Mouse (Mus musculus) granulocyte monocyte progenitor cell, adult 5-6 weeks (primary cell): ENCODE measurements around the gene Krt71. TPM values are rescaled to one million over a fixed set of nuclear protein-coding genes. Genes with fewer than 3 reads are reported as not detected.
"Not testable (repeated sequence)": the region's sequence is repeated elsewhere in the genome, so short reads cannot be mapped to it uniquely, and the experiment has no call there.

Experiments
- ATAC-seq: replicated peaks from 2 replicates; pipeline ENCODE4 v1.8.0; 2016; ENCODE audit warnings: mild to moderate bottlenecking, moderate TSS enrichment, inconsistent platforms; ENCODE audit not compliant: poor library complexity, severe bottlenecking
- total RNA-seq, 2 experiments: library from RNA; stranded (forward) in 1 of 2; stranded (reverse) in 1 of 2; fragments of 200-712, 200-1000 nt in 1 of 2; fragments of >200 nt in 1 of 2; fragmentation: Nextera tagmentation in 1 of 2; gene quantifications; 2 replicates each; pipeline ENCODE4 v1.2.3; 2014 to 2017

Krt71 gene
- total RNA-seq, 2 experiments from 2014 or later: not detected

GRCm38 (mm10) chr15:101694207-101694606 is 48.7 kb downstream of the Krt71 start, which contains the start of gene Krt6a:
Gene Krt6a, minus strand, starts transcription at chr15:101694307.
- ATAC-seq: no peak

- ATAC-seq: not testable (repeated sequence)
Measured at GRCm38 (mm10) chr15:101690460-101690859, 52.4 kb downstream of the Krt71 start.

- ATAC-seq: no peak
Measured at GRCm38 (mm10) chr15:101688161-101688560, 54.7 kb downstream of the Krt71 start.

Other genes with a start within 250 kb of the Krt71 start
- gene Gm49425, start 225.8 kb downstream of the Krt71 start, total RNA-seq (2014; fragmentation: Nextera tagmentation): not detected in 2 replicates
- gene Gm49425, start 225.8 kb downstream of the Krt71 start, total RNA-seq (2017): not detected in 2 replicates
- gene Krt84, start 210.3 kb downstream of the Krt71 start, total RNA-seq (2014; fragmentation: Nextera tagmentation): not detected in 2 replicates
- gene Krt84, start 210.3 kb downstream of the Krt71 start, total RNA-seq (2017): not detected in 2 replicates
- gene Krt82, start 192.4 kb downstream of the Krt71 start, total RNA-seq (2014; fragmentation: Nextera tagmentation): not detected in 2 replicates
- gene Krt82, start 192.4 kb downstream of the Krt71 start, total RNA-seq (2017): not detected in 2 replicates
- not detected in 2 replicates for gene Krt90, start 180.2 kb downstream of the Krt71 start, total RNA-seq (2014; fragmentation: Nextera tagmentation)
- not detected in 2 replicates for gene Krt90, start 180.2 kb downstream of the Krt71 start, total RNA-seq (2017)
- gene Krt75, start 169.2 kb downstream of the Krt71 start, total RNA-seq (2014; fragmentation: Nextera tagmentation): not detected in 2 replicates
- not detected in 2 replicates for gene Krt75, start 169.2 kb downstream of the Krt71 start, total RNA-seq (2017)
- gene Gm5414, start 114.9 kb downstream of the Krt71 start, total RNA-seq (2014; fragmentation: Nextera tagmentation): not detected in 2 replicates
- gene Gm5414, start 114.9 kb downstream of the Krt71 start, total RNA-seq (2017): not detected in 2 replicates
- gene Gm5478, start 95.7 kb downstream of the Krt71 start, total RNA-seq (2014; fragmentation: Nextera tagmentation): not detected in 2 replicates
- gene Gm5478, start 95.7 kb downstream of the Krt71 start, total RNA-seq (2017): not detected in 2 replicates
- gene Krt6b, start 62.8 kb downstream of the Krt71 start, total RNA-seq (2014; fragmentation: Nextera tagmentation): not detected in 2 replicates
- not detected in 2 replicates for gene Krt6b, start 62.8 kb downstream of the Krt71 start, total RNA-seq (2017)
- gene Krt6a, start 48.8 kb downstream of the Krt71 start, total RNA-seq (2014; fragmentation: Nextera tagmentation): not detected in 2 replicates
- gene Krt6a, start 48.8 kb downstream of the Krt71 start, total RNA-seq (2017): not detected in 2 replicates
- gene Krt5, start 30.2 kb downstream of the Krt71 start, total RNA-seq (2014; fragmentation: Nextera tagmentation): not detected in 2 replicates
- not detected in 2 replicates for gene Krt5, start 30.2 kb downstream of the Krt71 start, total RNA-seq (2017)
- gene Krt72, start 43.4 kb upstream of the Krt71 start, total RNA-seq (2014; fragmentation: Nextera tagmentation): not detected in 2 replicates
- gene Krt72, start 43.4 kb upstream of the Krt71 start, total RNA-seq (2017): not detected in 2 replicates
- not detected in 2 replicates for gene Krt73, start 59.2 kb upstream of the Krt71 start, total RNA-seq (2014; fragmentation: Nextera tagmentation)
- gene Krt73, start 59.2 kb upstream of the Krt71 start, total RNA-seq (2017): not detected in 2 replicates
- gene Krt2, start 75.1 kb upstream of the Krt71 start, total RNA-seq (2014; fragmentation: Nextera tagmentation): not detected in 2 replicates
- gene Krt2, start 75.1 kb upstream of the Krt71 start, total RNA-seq (2017): not detected in 2 replicates
- not detected in 2 replicates for gene Krt1, start 107.7 kb upstream of the Krt71 start, total RNA-seq (2014; fragmentation: Nextera tagmentation)
- gene Krt1, start 107.7 kb upstream of the Krt71 start, total RNA-seq (2017): not detected in 2 replicates
- gene Krt77, start 126.6 kb upstream of the Krt71 start, total RNA-seq (2014; fragmentation: Nextera tagmentation): not detected in 2 replicates
- not detected in 2 replicates for gene Krt77, start 126.6 kb upstream of the Krt71 start, total RNA-seq (2017)
- gene Krt76, start 149.8 kb upstream of the Krt71 start, total RNA-seq (2014; fragmentation: Nextera tagmentation): not detected in 2 replicates
- gene Krt76, start 149.8 kb upstream of the Krt71 start, total RNA-seq (2017): not detected in 2 replicates
- not detected in 2 replicates for gene Krt4, start 181.6 kb upstream of the Krt71 start, total RNA-seq (2014; fragmentation: Nextera tagmentation)
- gene Krt4, start 181.6 kb upstream of the Krt71 start, total RNA-seq (2017): not detected in 2 replicates
- gene Krt79, start 197.2 kb upstream of the Krt71 start, total RNA-seq (2014; fragmentation: Nextera tagmentation): not detected in 2 replicates
- gene Krt79, start 197.2 kb upstream of the Krt71 start, total RNA-seq (2017): not detected in 2 replicates
- gene Krt78, start 211.2 kb upstream of the Krt71 start, total RNA-seq (2014; fragmentation: Nextera tagmentation): not detected in 2 replicates
- gene Krt78, start 211.2 kb upstream of the Krt71 start, total RNA-seq (2017): not detected in 2 replicates